Mouse (Mus musculus) monocyte, adult 2 months (primary cell): ENCODE results near the gene Angptl4.
"Not testable (repeated sequence)": the region's sequence is repeated elsewhere in the genome, so short reads cannot be mapped to it uniquely, and the experiment has no call there.

Experiments used
- DNase-seq, 2 experiments: peaks; one replicate each; pipeline ENCODE4 v3.0.0; 2022; ENCODE audit warnings: low spot score in 2 of 2, low read depth in 1 of 2

The Angptl4 gene

GRCm38 (mm10) chr17:33757231-33757630 lies 24.4 kb downstream of the Angptl4 start:
- no peak for DNase-seq

- DNase-seq = no peak
These were observed 25.4 kb downstream of the Angptl4 start for GRCm38 (mm10) chr17:33756108-33756790.

- DNase-seq = no peak
These were observed 26.1 kb downstream of the Angptl4 start for GRCm38 (mm10) chr17:33755418-33756107.

GRCm38 (mm10) chr17:33754656-33755055 lies 27.0 kb downstream of the Angptl4 start:
- DNase-seq = no peak

- DNase-seq = no peak
These were observed 29.3 kb downstream of the Angptl4 start for GRCm38 (mm10) chr17:33752297-33752696.

- DNase-seq = no peak
These were observed 30.4 kb downstream of the Angptl4 start for GRCm38 (mm10) chr17:33751181-33751580.

GRCm38 (mm10) chr17:33749451-33749850 lies 32.2 kb downstream of the Angptl4 start:
- DNase-seq = no peak

GRCm38 (mm10) chr17:33746011-33746410 lies 35.6 kb downstream of the Angptl4 start:
- no peak for DNase-seq

- DNase-seq = no peak
These were observed 36.8 kb downstream of the Angptl4 start for GRCm38 (mm10) chr17:33744686-33745384.

GRCm38 (mm10) chr17:33742420-33742819 lies 39.2 kb downstream of the Angptl4 start:
- DNase-seq = no peak

- DNase-seq = not testable (repeated sequence)
These were observed 48.1 kb downstream of the Angptl4 start for GRCm38 (mm10) chr17:33733526-33733925.

GRCm38 (mm10) chr17:33732556-33733083 lies 49.0 kb downstream of the Angptl4 start:
- not testable (repeated sequence) for DNase-seq

GRCm38 (mm10) chr17:33729215-33729614 lies 52.4 kb downstream of the Angptl4 start:
- no peak for DNase-seq

- DNase-seq = no peak
These were observed 53.2 kb downstream of the Angptl4 start for GRCm38 (mm10) chr17:33728396-33728795.
